Mouse (Mus musculus) bone marrow, adult 2 months (tissue): ENCODE results near the gene Dnah8.

Experiments used
- CTCF ChIP-seq: fragments of 200-500 bp; IDR thresholded peaks from 2 replicates; pipeline ENCODE4 v1.5.1; 2011; ENCODE audit warnings: low read length, control low read depth; ENCODE audit not compliant: control insufficient read depth, insufficient read depth
- POLR2A ChIP-seq: fragments of 200-500 bp; IDR thresholded peaks from 2 replicates; pipeline ENCODE4 v1.6.1; 2011; ENCODE audit warnings: low read depth, mild to moderate bottlenecking, control low read depth, low read length, borderline replicate concordance; ENCODE audit not compliant: control insufficient read depth

GRCm38 (mm10) chr17:30911732-30912088, 287.6 kb downstream of the Dnah8 start:
- TF ChIP-seq CTCF (no peak), POLR2A (no peak)
